Mouse (Mus musculus): ENCODE measurements around the gene Car15. TPM values are rescaled to one million over a fixed set of nuclear protein-coding genes. Genes with fewer than 3 reads are reported as not detected.

Gene Car15
- total RNA-seq, 2 experiments from 2014 or later = 12.9 to 13.8 TPM

DNA sequence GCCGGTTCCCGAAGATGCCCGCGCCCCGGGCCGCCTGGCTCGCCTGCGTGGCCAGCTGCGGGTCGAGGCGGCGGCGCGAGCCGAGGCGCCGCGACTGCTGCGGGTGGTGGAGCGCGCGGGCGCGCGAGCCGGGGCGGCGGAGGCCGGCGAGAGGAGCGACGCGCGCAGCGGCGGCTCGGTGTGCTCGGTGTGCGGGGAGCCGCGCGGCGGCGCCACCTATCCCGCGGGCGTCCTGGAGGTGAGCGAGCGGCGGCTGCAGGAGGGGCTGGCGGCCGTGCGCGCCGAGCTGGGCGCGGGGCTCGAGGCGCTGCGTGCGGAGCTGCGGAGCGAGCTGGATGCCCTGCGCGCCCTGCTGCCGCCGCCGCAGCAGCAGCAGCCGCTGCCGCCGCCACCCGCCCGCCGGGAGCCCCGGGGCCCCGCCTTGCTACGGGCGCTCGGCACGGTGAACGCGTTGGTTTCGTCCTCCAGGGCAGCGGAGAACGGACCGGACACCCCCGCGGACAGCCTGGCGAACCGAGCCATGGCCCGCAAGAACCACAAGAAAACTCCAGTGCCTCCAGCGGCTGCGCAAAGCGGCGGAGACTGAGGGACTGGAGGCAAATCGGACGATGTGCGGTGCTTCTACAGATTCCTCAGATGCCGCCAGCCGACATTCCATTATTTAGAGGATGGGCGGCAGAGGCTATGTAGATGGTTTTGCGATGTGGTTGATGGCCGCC, 4.3 kb downstream of the Car15 start:
- DNase-seq (ENCODE audit: low spot score in 2 of 2) = peak in 1 of 2 experiments; percentile 54

DNA sequence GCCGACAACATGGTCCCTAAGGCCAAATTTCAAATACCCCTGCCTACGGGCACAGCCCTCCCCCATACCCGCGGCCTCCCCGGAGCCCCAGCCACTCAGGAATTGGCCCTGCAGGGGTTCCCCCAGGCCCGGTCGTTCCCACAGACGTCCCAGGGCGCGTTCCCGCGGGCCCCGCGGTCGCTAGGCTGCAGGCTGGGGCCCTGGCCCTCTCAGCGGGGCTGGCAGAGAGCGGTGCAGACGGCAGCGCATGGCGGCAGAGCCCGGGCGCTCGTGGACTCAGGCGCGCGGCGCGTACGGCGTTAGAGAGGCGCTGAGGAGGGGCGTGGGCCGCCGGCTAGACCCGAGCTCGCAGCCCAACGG, 4.9 kb downstream of the Car15 start:
- peak; percentile 46 to 74 for DNase-seq (ENCODE audit: low spot score in 2 of 2)

DNA sequence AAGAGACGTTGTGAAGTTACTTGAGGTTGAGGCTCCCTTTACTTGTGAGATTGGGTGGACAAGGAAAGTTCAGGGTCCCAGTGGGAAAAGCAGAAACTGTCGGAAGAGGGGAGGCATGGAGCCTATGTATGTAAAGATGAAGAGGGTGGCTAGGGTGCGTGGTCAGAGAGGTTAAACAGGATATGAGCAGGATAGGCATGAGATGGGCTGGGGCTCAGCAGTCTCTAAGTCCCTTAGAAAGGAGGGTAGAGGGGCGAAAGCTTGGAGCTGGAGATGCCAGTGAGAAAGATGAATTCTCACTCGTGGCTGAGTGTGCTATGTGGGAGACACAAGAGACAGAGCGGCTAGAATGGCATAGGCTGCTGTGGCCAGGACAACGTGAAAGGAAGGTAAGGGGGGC, 5.3 kb downstream of the Car15 start, which contains the start of gene B830017H08Rik:
Gene B830017H08Rik, plus strand, starts transcription at position 301 of the 400 bp plus-strand sequence.
- DNase-seq (ENCODE audit: low spot score in 2 of 2) = no peak

GRCm38 (mm10) chr16:17831781-17832180, 6.4 kb downstream of the Car15 start:
- DNase-seq (ENCODE audit: low spot score in 2 of 2) = no peak

DNA sequence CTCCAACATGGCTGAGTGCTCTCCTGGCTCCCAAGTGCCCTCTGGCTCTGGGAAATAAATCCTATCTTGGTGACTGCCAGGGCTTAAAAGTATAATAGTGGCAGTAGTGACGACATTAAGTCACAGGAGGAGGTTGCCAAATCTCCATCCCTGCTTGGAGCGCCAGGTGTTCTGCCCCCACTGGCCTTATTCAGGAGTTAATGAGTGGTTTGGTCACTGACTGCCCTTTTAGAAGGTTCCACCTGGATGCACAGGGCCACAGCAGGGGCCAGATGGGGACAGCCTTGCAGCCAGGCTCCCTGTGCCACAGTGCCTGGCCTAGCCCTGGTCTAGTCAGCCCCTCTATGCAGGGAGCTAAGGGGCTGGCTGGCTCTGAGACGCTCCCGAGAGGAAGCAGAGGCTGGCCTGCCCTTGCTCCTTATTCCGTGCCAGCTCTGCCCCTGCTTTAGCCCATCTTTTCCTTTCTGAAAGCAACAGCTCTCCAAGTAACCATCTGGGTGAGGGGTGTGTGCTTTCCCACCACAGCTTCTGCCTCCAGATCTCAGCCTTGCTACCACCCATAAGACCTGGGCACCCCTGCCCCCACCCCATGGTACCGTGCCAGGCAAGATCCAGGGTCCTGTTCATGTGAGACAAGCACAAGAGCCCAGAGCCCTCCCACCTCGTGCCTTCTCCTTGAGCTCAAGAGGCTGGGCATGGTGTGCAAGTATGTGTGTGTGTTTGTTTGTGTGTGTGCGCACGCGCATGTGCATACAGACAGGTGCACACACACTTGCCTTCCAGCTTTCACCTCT, 7.6 kb downstream of the Car15 start:
- no peak for DNase-seq (ENCODE audit: low spot score in 2 of 2)

DNA sequence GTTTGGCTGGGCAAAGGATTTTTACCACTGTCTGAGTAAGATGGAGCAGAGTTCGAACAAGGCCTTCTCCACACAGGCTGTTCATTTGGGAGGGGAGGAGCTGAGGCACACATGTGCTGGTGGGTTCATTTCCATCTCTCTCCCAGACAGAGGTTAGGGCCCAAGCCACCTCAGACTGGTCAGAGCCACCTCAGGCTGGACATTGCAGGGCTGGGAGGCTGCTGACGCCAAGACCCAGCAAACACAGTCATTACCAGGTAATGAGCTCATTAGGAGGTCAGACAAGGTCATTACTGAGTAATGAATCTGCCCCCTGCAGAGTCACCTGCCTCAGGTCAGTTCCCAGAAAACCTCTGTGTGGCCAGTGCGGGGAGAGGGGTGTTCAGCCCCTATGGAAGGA, 9.3 kb downstream of the Car15 start:
- DNase-seq (ENCODE audit: low spot score in 2 of 2) = no peak

- DNase-seq (ENCODE audit: low spot score in 2 of 2) = no peak
Observed at GRCm38 (mm10) chr16:17828229-17828628, 9.9 kb downstream of the Car15 start.

- no peak for DNase-seq (ENCODE audit: low spot score in 2 of 2)
Observed at GRCm38 (mm10) chr16:17826500-17826899, 11.7 kb downstream of the Car15 start.

DNA sequence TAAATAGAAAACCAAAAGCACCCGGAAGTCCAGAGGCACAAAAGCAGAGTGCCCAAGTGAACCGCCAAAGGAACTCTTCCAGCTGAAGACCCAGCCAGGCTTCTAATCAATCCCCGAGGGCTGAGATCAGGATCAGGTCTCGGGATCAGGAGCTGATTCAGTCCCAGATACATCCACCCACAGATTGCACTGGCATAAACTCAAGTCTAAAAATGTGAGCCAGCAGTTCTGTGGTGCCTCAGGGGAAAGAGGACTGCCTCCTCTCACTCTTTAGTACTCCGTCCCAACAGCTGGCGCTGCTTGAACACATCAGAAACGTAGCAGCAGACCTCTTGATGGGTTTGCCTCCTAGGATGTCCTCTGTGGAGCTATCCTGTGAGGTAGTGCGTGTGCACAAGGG, 21.6 kb downstream of the Car15 start:
- DNase-seq (ENCODE audit: low spot score in 2 of 2) = no peak

DNA sequence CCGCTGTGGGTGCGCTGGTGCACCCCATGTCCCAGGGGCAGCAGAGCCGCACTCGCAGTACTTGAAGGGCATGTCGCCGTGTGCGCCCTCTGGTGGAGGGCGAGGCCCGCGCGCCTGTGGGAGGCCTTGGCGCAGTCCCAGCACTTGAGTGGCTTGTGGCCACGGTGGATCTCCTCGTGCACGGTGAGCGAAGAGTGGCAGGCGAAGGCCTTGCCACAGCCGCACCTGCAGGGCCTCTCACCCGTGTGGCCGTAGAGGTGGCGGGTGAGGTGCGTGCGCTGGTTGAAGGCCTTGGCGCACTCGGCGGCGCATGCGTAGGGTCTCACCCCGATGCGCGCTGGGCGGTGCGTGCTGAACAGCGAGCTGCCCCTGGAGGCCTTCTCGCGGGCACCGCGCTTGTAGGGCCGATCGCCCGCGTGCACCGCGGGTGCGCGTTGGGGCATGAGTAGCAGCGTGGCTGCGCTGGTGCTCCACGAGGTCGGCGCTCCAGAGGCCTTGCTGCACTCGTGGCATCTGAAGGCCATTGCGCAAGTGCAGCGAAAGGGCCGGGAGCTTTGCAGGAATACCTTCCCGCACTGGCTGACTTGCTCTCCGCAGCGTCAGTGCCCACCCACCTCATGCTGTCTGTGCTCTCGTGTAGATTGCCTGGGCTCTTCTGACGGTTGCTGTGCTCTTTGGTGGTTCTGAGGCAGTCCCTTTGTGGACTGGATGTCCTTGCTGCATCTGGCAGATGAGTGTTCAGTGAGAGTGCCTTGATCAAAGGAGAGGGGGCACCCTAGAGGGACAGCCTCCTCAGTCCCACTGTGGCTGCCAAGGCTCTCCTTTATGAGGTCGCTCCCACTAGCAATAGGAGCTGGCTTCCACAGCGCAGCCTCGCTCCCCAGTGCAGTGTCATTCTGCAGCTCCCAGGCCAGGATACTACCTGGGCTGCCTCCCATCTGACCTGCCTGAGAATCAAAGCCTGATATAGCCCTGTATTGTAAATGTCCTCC, 22.5 kb downstream of the Car15 start:
- peak in 1 of 2 experiments; percentile 52 for DNase-seq (ENCODE audit: low spot score in 2 of 2)

GRCm38 (mm10) chr16:17813173-17813572, 25.0 kb downstream of the Car15 start:
- no peak for DNase-seq (ENCODE audit: low spot score in 2 of 2)

DNA sequence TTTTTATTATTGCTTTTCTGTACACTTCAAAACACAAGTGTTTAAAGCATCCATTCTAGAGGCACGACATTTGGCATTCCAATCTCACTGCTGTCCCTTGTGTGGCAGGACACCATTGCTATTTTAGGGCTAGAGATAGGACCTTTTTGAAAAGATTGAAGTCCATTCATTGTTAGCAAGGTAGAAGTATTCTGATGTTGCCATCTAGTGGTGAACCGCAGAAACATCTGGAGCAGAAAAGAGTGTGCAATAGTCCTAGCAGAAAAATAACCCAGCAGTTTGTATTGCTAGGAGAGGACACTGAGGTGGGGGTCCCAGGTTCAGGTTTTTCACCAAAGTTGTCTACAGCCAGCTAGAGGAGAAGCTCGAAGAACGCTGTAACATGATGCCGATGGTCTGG, 26.0 kb downstream of the Car15 start:
- peak in 1 of 2 experiments; percentile 60 for DNase-seq (ENCODE audit: low spot score in 2 of 2)

GRCm38 (mm10) chr16:17809711-17810110, 28.5 kb downstream of the Car15 start:
- DNase-seq (ENCODE audit: low spot score in 2 of 2) = no peak

- no peak for DNase-seq (ENCODE audit: low spot score in 2 of 2)
Observed at GRCm38 (mm10) chr16:17809125-17809524, 29.0 kb downstream of the Car15 start.

- DNase-seq (ENCODE audit: low spot score in 2 of 2) = peak; percentile 89 to 91
Observed at GRCm38 (mm10) chr16:17807192-17808009, 30.8 kb downstream of the Car15 start.

- peak in 1 of 2 experiments; percentile 61 for DNase-seq (ENCODE audit: low spot score in 2 of 2)
Observed at GRCm38 (mm10) chr16:17806581-17807191, 31.5 kb downstream of the Car15 start.

DNA sequence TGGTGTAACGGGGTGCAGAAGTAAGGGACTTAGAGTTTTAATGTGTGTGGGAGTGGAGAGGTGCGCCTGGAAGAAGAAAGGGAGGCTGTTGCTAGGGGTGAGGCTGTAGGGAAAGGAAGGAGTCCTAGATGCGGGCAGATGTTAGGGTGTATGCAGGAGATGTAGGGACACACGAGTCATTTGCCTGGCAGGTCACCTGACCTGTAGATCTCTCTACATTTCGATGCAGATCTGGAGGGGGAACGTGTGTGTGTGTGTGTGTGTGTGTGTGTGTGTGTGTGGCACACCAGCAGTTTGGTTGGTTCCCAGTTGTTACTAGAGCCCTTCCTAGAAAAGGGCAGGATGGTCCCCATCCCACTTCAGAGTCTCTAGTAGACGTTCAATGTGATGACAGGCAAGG, 33.2 kb downstream of the Car15 start:
- no peak for DNase-seq (ENCODE audit: low spot score in 2 of 2)

GRCm38 (mm10) chr16:17804449-17804912, 33.7 kb downstream of the Car15 start:
- no peak for DNase-seq (ENCODE audit: low spot score in 2 of 2)

DNA sequence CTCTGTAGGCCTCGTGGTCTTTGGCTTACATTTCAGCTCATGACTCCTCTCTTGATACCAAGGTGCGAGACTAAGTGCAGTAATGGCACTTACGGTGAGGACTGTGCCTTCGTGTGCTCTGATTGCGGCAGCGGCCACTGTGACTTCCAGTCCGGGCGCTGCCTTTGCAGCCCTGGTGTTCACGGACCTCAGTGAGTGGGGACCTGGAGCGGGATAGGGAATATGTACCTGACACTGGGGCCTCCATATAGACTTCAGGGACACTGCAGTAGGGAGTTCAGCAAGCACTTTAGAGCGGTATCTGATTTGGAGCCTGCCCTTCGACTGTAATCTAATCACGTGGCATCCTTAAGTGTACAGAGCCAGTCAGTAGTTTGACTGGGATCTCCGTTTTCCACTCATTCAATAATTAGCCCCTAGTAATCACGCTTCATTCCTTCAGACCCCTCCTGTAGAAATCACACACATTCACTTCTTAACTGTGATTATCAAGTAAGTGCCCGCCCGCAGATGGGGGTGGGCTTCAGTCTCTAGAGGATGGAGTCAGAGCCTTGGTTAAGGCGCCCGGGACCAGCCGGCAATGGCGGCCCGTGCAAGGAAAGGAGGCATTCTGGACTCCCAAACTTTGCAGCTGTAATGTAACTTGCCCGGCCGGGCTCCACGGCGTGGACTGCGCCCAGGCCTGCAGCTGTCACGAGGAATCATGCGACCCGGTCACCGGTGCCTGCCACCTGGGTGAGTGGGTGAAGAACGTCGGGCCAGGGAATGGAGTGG, 34.3 kb downstream of the Car15 start:
- no peak for DNase-seq (ENCODE audit: low spot score in 2 of 2)

Measured in layer of hippocampus, postnatal 14 days (tissue).